Mouse (Mus musculus) neural tube, embryonic 12.5 days (tissue): ENCODE results near the gene Ptprf. TPM values are rescaled to one million over a fixed set of nuclear protein-coding genes. Genes with fewer than 3 reads are reported as not detected.

Source experiments
- ATAC-seq: fragments of 200-750 bp; cut with Nextera tagmentation; 2 replicates; pipeline ENCODE4 v1.8.0; 2017; ENCODE audit warnings: low read depth, mild to moderate bottlenecking, moderate TSS enrichment, moderate library complexity; ENCODE audit not compliant: low FRiP score
- H3K27ac ChIP-seq: fragments of 300-500 bp; sonication (generic); 2 replicates; pipeline ENCODE4 v1.5.1; 2016
- H3K27me3 ChIP-seq: fragments of 300-500 bp; sonication (generic); replicated peaks from 2 replicates; pipeline ENCODE4 v1.6.1; 2016; ENCODE audit warnings: mild to moderate bottlenecking
- H3K36me3 ChIP-seq: fragments of 300-500 bp; sonication (generic); 2 replicates; pipeline ENCODE4 v1.6.1; 2016; ENCODE audit warnings: mild to moderate bottlenecking
- H3K4me1 ChIP-seq: fragments of 300-500 bp; sonication (generic); 2 replicates; pipeline ENCODE4 v1.6.1; 2016
- H3K4me2 ChIP-seq: fragments of 300-500 bp; sonication (generic); replicated peaks from 2 replicates; pipeline ENCODE4 v1.6.1; 2016; ENCODE audit warnings: mild to moderate bottlenecking
- H3K4me3 ChIP-seq: fragments of 300-500 bp; sonication (generic); 2 replicates; pipeline ENCODE4 v1.5.1; 2016
- H3K9ac ChIP-seq: fragments of 300-500 bp; sonication (generic); 2 replicates; pipeline ENCODE4 v1.6.1; 2016; ENCODE audit warnings: mild to moderate bottlenecking
- H3K9me3 ChIP-seq: fragments of 300-500 bp; sonication (generic); 2 replicates; pipeline ENCODE4 v1.6.1; 2016; ENCODE audit warnings: mild to moderate bottlenecking
- WGBS: fragments of 180-500 bp; shearing (Covaris S2); methylation state at CpG from one replicate; pipeline ENCODE4 v1.1.7; 2016; 5-methylcytosine and 5-hydroxymethylcytosine counted together
- polyA plus RNA-seq: library from polyadenylated mRNA; unstranded; fragments of >200 nt; fragmentation: Nextera tagmentation; extraction: Ambion mirVana; gene quantifications from 2 replicates; pipeline ENCODE4 v1.2.1, GENCODE M21; 2016

Ptprf gene
- 109 and 122 TPM in 2 replicates for polyA plus RNA-seq

- H3K27ac ChIP-seq = peak within 1 kb of the TSS; percentile 72
- H3K27me3 ChIP-seq = no peaks in the 10 kb centered on the region; the same call in 1 of the 2 replicates
- H3K9me3 ChIP-seq = no peaks in the 10 kb centered on the region
- H3K36me3 ChIP-seq = peaks cover 12% of the 10 kb centered on the region; the same call in 1 of the 2 replicates
- WGBS = 2% methylated on average over 48 of the region's 50 CpGs
- peak within 1 kb of the TSS; percentile 79 for H3K4me2 ChIP-seq
- H3K4me3 ChIP-seq = peak within 1 kb of the TSS; percentile 97
- peaks cover 48% of the 10 kb centered on the region for H3K4me1 ChIP-seq
- peak; percentile 29; the same call in 1 of the 2 replicates for ATAC-seq
- peak within 1 kb of the TSS; percentile 98 for H3K9ac ChIP-seq
Observed at GRCm38 (mm10) chr4:118291231-118291630, at the start of gene Ptprf. TSS of gene Ptprf (minus strand) at chr4:118291405.

GRCm38 (mm10) chr4:118336658-118337057 is 45.5 kb upstream of the Ptprf start:
- H3K4me2 ChIP-seq = no peak overlapping the region
- H3K9ac ChIP-seq = no peak overlapping the region
- no peaks in the 10 kb centered on the region for H3K27me3 ChIP-seq
- H3K36me3 ChIP-seq = no peaks in the 10 kb centered on the region
- WGBS = 16% methylated on average over 7 of the region's 7 CpGs
- peak; percentile 41; the same call in 1 of the 2 replicates for ATAC-seq
- no peaks in the 10 kb centered on the region for H3K9me3 ChIP-seq
- no peak overlapping the region for H3K27ac ChIP-seq
- no peaks in the 10 kb centered on the region for H3K4me1 ChIP-seq
- no peak overlapping the region for H3K4me3 ChIP-seq

- Histone ChIP-seq H3K4me3 (no peak overlapping the region), H3K27ac (no peak overlapping the region), H3K9ac (no peak overlapping the region), H3K9me3 (no peaks in the 10 kb centered on the region), H3K4me1 (no peaks in the 10 kb centered on the region), H3K27me3 (no peaks in the 10 kb centered on the region), H3K4me2 (no peak overlapping the region), H3K36me3 (no peaks in the 10 kb centered on the region)
- 88% methylated on average over 4 of the region's 4 CpGs for WGBS
- ATAC-seq = no peak
Observed at GRCm38 (mm10) chr4:118335991-118336390, 44.8 kb upstream of the Ptprf start.

- WGBS = 68% methylated on average over 4 of the region's 4 CpGs
- no peak overlapping the region for H3K27ac ChIP-seq
- no peak overlapping the region for H3K9ac ChIP-seq
- ATAC-seq = no peak
- H3K4me3 ChIP-seq = no peak overlapping the region
- no peaks in the 10 kb centered on the region for H3K4me1 ChIP-seq
- no peaks in the 10 kb centered on the region for H3K27me3 ChIP-seq
- no peak overlapping the region for H3K4me2 ChIP-seq
- H3K36me3 ChIP-seq = no peaks in the 10 kb centered on the region
- no peaks in the 10 kb centered on the region for H3K9me3 ChIP-seq
Observed at GRCm38 (mm10) chr4:118331777-118332176, 40.6 kb upstream of the Ptprf start.

GRCm38 (mm10) chr4:118326476-118326875 is 35.3 kb upstream of the Ptprf start:
- H3K27ac ChIP-seq = no peak overlapping the region
- no peaks in the 10 kb centered on the region for H3K27me3 ChIP-seq
- H3K9me3 ChIP-seq = no peaks in the 10 kb centered on the region
- no peaks in the 10 kb centered on the region for H3K4me1 ChIP-seq
- H3K36me3 ChIP-seq = no peaks in the 10 kb centered on the region
- no peak overlapping the region for H3K4me3 ChIP-seq
- H3K9ac ChIP-seq = no peak overlapping the region
- no peak overlapping the region for H3K4me2 ChIP-seq
- 59% methylated on average over 7 of the region's 7 CpGs for WGBS
- ATAC-seq = no peak

GRCm38 (mm10) chr4:118320636-118321035 is 29.4 kb upstream of the Ptprf start:
- ATAC-seq = no peak
- Histone ChIP-seq H3K4me1 (peaks cover 3% of the 10 kb centered on the region; the same call in 1 of the 2 replicates), H3K27ac (no peak overlapping the region), H3K9ac (no peak overlapping the region), H3K4me2 (no peak overlapping the region), H3K4me3 (no peak overlapping the region), H3K27me3 (no peaks in the 10 kb centered on the region), H3K9me3 (no peaks in the 10 kb centered on the region), H3K36me3 (no peaks in the 10 kb centered on the region)
- 83% methylated on average over 2 of the region's 2 CpGs for WGBS

GRCm38 (mm10) chr4:118319706-118320344 is 28.6 kb upstream of the Ptprf start:
- Histone ChIP-seq H3K36me3 (no peaks in the 10 kb centered on the region), H3K4me1 (peaks cover 3% of the 10 kb centered on the region; the same call in 1 of the 2 replicates), H3K9me3 (no peaks in the 10 kb centered on the region), H3K27me3 (no peaks in the 10 kb centered on the region), H3K4me3 (no peak overlapping the region), H3K27ac (no peak overlapping the region), H3K9ac (no peak overlapping the region), H3K4me2 (peak overlapping the region; percentile 33)
- WGBS = 37% methylated on average over 8 of the region's 8 CpGs
- ATAC-seq = no peak

- Histone ChIP-seq H3K4me1 (peaks cover 3% of the 10 kb centered on the region; the same call in 1 of the 2 replicates), H3K9me3 (no peaks in the 10 kb centered on the region), H3K9ac (no peak overlapping the region), H3K27ac (no peak overlapping the region), H3K4me3 (no peak overlapping the region), H3K4me2 (no peak overlapping the region), H3K36me3 (no peaks in the 10 kb centered on the region), H3K27me3 (no peaks in the 10 kb centered on the region)
- ATAC-seq = no peak
- 88% methylated on average over 4 of the region's 4 CpGs for WGBS
Observed at GRCm38 (mm10) chr4:118316662-118317061, 25.5 kb upstream of the Ptprf start.

GRCm38 (mm10) chr4:118315286-118315685 is 24.1 kb upstream of the Ptprf start:
- H3K27me3 ChIP-seq = no peaks in the 10 kb centered on the region
- no peak overlapping the region for H3K27ac ChIP-seq
- H3K9me3 ChIP-seq = no peaks in the 10 kb centered on the region
- H3K4me3 ChIP-seq = no peak overlapping the region
- WGBS = 60% methylated on average over 8 of the region's 8 CpGs
- no peak for ATAC-seq
- H3K9ac ChIP-seq = no peak overlapping the region
- peaks cover 3% of the 10 kb centered on the region; the same call in 1 of the 2 replicates for H3K4me1 ChIP-seq
- no peak overlapping the region for H3K4me2 ChIP-seq
- no peaks in the 10 kb centered on the region for H3K36me3 ChIP-seq

GRCm38 (mm10) chr4:118310461-118310860 is 19.3 kb upstream of the Ptprf start:
- no peaks in the 10 kb centered on the region for H3K9me3 ChIP-seq
- H3K27me3 ChIP-seq = no peaks in the 10 kb centered on the region
- no peak overlapping the region for H3K4me2 ChIP-seq
- no peak for ATAC-seq
- H3K36me3 ChIP-seq = no peaks in the 10 kb centered on the region
- H3K4me1 ChIP-seq = no peaks in the 10 kb centered on the region
- H3K9ac ChIP-seq = no peak overlapping the region
- WGBS = 93% methylated on average over 1 of the region's 1 CpGs
- H3K27ac ChIP-seq = no peak overlapping the region
- H3K4me3 ChIP-seq = no peak overlapping the region

- 93% methylated on average over 13 of the region's 13 CpGs for WGBS
- Histone ChIP-seq H3K9me3 (no peaks in the 10 kb centered on the region), H3K27ac (no peak overlapping the region), H3K9ac (no peak overlapping the region), H3K4me2 (no peak overlapping the region), H3K4me1 (no peaks in the 10 kb centered on the region), H3K4me3 (no peak overlapping the region), H3K27me3 (no peaks in the 10 kb centered on the region), H3K36me3 (no peaks in the 10 kb centered on the region)
- ATAC-seq = no peak
Observed at GRCm38 (mm10) chr4:118307533-118308263, 16.5 kb upstream of the Ptprf start.

- no peaks in the 10 kb centered on the region for H3K36me3 ChIP-seq
- 91% methylated on average over 21 of the region's 21 CpGs for WGBS
- H3K4me1 ChIP-seq = no peaks in the 10 kb centered on the region
- no peak overlapping the region for H3K4me3 ChIP-seq
- no peaks in the 10 kb centered on the region for H3K9me3 ChIP-seq
- no peak for ATAC-seq
- no peak overlapping the region for H3K27ac ChIP-seq
- H3K27me3 ChIP-seq = no peaks in the 10 kb centered on the region
- H3K4me2 ChIP-seq = no peak overlapping the region
- H3K9ac ChIP-seq = no peak overlapping the region
Observed at GRCm38 (mm10) chr4:118306113-118306696, 15.0 kb upstream of the Ptprf start.
